Mouse (Mus musculus) gastrocnemius, postnatal 14 days (tissue): Measurements from ENCODE around the gene Areg. TPM values are rescaled to one million over a fixed set of nuclear protein-coding genes. Genes with fewer than 3 reads are reported as not detected.

Experiments
- DNase-seq: peaks from one replicate; pipeline ENCODE4 v3.0.0; 2021; ENCODE audit warnings: mixed read lengths
- intact Hi-C: fragments of 180-260 bp; cut with DNase I; formaldehyde crosslinking; loops from one replicate; pipeline ENCODE4 v1.15.1; 2025; ENCODE audit warnings: low total_unique reads
- total RNA-seq, 2 experiments: library from RNA; stranded (reverse); gene quantifications; 2 replicates each; pipeline ENCODE4 v1.2.3; 2021

Gene Areg
- total RNA-seq, 2 experiments from 2014 or later, result not detected

GRCm38 (mm10) chr5:91156677-91157076 lies 17.3 kb downstream of the Areg start:
- DNase-seq, result no peak
- intact Hi-C loops, result no loop called here

GRCm38 (mm10) chr5:91157169-91157568 lies 17.8 kb downstream of the Areg start:
- DNase-seq, result no peak
- intact Hi-C loops, result no loop called here

DNA sequence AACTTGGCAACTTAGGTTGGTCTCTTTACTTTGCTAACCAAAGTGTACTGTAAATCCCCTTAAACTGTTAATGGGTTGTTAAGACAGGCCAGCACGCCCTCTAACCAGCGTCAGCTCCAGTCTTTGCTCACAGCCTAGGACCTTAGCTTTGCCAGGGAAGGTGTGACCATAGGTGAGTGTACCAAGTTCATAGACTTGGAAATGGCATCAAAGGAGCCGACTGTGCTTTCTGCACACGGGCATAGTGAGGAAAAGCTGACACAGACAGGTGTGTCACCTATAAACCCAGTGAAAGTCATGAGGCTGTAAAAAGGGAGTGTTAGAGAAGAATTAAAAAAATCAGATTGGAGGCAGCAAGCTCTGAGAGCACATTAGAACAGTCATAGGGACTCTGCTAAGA lies 23.4 kb downstream of the Areg start:
- no peak for DNase-seq
- intact Hi-C loops, result no loop called here

DNA sequence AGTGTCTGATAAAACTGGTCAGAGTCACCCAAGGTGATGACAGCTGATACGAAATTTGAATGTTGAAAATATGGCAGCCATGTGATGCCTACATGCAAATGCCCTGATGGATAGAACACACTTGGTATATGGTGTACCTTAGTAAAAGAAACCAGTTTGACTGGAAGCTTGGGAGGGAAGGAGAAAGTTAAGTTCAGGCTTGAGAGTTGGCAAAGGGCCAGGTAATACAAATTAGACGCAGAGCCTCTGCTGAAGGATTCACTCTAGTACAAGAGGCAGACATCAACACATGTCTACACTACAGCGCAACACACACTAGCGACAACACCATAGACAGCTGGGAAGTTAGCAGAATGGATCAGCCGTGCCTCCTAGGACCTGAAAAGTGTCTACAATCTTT lies 27.2 kb downstream of the Areg start:
- intact Hi-C loops, result no loop called here
- DNase-seq, result no peak

GRCm38 (mm10) chr5:91176397-91176796 lies 37.0 kb downstream of the Areg start:
- no peak for DNase-seq
- intact Hi-C loops, result no loop called here

GRCm38 (mm10) chr5:91194572-91194971 lies 55.2 kb downstream of the Areg start:
- intact Hi-C loops, result loop anchor here (10.0 kb wide), 1 partner anchor 240 kb away; no protein-coding TSS in a partner anchor
- no peak for DNase-seq

Other genes starting within 250 kb of the Areg start
- under 1 TPM in 1 of 2 experiments, not detected in 1; 0.11 TPM for gene Cxcl1, start 248.4 kb upstream of the Areg start, total RNA-seq
- gene Cxcl2, start 235.7 kb upstream of the Areg start, total RNA-seq, result not detected
- gene Mthfd2l, start 208.5 kb upstream of the Areg start, total RNA-seq, result 10 to 100 TPM in 1 of 2 experiments, 1 to 10 TPM in 1; 8.2 to 10.1 TPM
- under 1 TPM; 0.27 to 0.41 TPM for gene Epgn, start 112.1 kb upstream of the Areg start, total RNA-seq
- gene Ereg, start 65.0 kb upstream of the Areg start, total RNA-seq, result not detected